Mouse (Mus musculus): ENCODE measurements at regions not wholly inside any gene's neighbourhood (a gene's known extent, or its start where the extent isn't known, plus 50 kb on each side); places are given as distances from the start of the nearest gene placed in this dataset.

GRCm38 (mm10) chr8:113975810-113976209, 127.3 kb upstream of the Adamts18 start:
- TF ChIP-seq CTCF (IDR thresholded peaks at IDR 0.05) (peak; percentile 24), EP300 (IDR thresholded peaks at IDR 0.05) (no peak)
